Mouse (Mus musculus) bone marrow macrophage, adult 2 months (primary cell): ENCODE data around the gene Rfx7. TPM values are rescaled to one million over a fixed set of nuclear protein-coding genes. Genes with fewer than 3 reads are reported as not detected.

Source experiments
- H3K27ac ChIP-seq: 2 replicates; pipeline ENCODE4 v1.5.1; 2012; ENCODE audit warnings: low read depth, low read length; ENCODE audit not compliant: insufficient read depth
- H3K4me1 ChIP-seq: 2 replicates; pipeline ENCODE4 v1.6.1; 2012; ENCODE audit warnings: low read length; ENCODE audit not compliant: control insufficient read depth, insufficient read depth
- H3K4me3 ChIP-seq: 2 replicates; pipeline ENCODE4 v1.5.1; 2012; ENCODE audit warnings: mild to moderate bottlenecking, low read length, moderate library complexity; ENCODE audit not compliant: insufficient read depth
- CTCF ChIP-seq: IDR thresholded peaks from 2 replicates; pipeline ENCODE4 v1.5.1; 2012; ENCODE audit warnings: low read depth, mild to moderate bottlenecking, low read length, moderate library complexity
- POLR2A ChIP-seq: IDR thresholded peaks from 2 replicates; pipeline ENCODE4 v1.6.1; 2012; ENCODE audit warnings: mild to moderate bottlenecking, low read depth, low read length, borderline replicate concordance
- polyA plus RNA-seq: library from polyadenylated mRNA; stranded (reverse); fragments of >200 nt; gene quantifications from 2 replicates; pipeline ENCODE4 v1.2.4, GENCODE M21; 2012; ENCODE audit not compliant: missing spikeins, insufficient read depth, insufficient read length

The Rfx7 gene
- polyA plus RNA-seq, 1 experiment, result 17.9 TPM

- no peak for TF ChIP-seq POLR2A
- no peak for TF ChIP-seq CTCF
- no peak overlapping the region for H3K4me3 ChIP-seq
- no peak overlapping the region for H3K27ac ChIP-seq
- no peaks in the 10 kb centered on the region for H3K4me1 ChIP-seq
Measured at GRCm38 (mm10) chr9:72609771-72610170, 77.7 kb downstream of the Rfx7 start.

- Histone ChIP-seq H3K27ac (no peak overlapping the region), H3K4me3 (no peak overlapping the region), H3K4me1 (no peaks in the 10 kb centered on the region)
- no peak for TF ChIP-seq POLR2A
- TF ChIP-seq CTCF, result no peak
Measured at GRCm38 (mm10) chr9:72613884-72614283, 81.8 kb downstream of the Rfx7 start.

- H3K4me3 ChIP-seq, result no peak overlapping the region
- H3K4me1 ChIP-seq, result no peaks in the 10 kb centered on the region
- no peak for TF ChIP-seq CTCF
- no peak for TF ChIP-seq POLR2A
- no peak overlapping the region for H3K27ac ChIP-seq
Measured at GRCm38 (mm10) chr9:72614786-72615480, 82.9 kb downstream of the Rfx7 start.

- no peaks in the 10 kb centered on the region for H3K4me1 ChIP-seq
- no peak overlapping the region for H3K27ac ChIP-seq
- no peak overlapping the region for H3K4me3 ChIP-seq
- no peak for TF ChIP-seq POLR2A
- TF ChIP-seq CTCF, result no peak
Measured at GRCm38 (mm10) chr9:72618037-72618436, 86.0 kb downstream of the Rfx7 start.

GRCm38 (mm10) chr9:72623605-72624004, 91.6 kb downstream of the Rfx7 start:
- Histone ChIP-seq H3K4me1 (peaks cover 7% of the 10 kb centered on the region), H3K27ac (no peak overlapping the region), H3K4me3 (no peak overlapping the region)
- TF ChIP-seq CTCF, result no peak
- TF ChIP-seq POLR2A, result no peak

- Histone ChIP-seq H3K27ac (no peak overlapping the region), H3K4me3 (no peak overlapping the region), H3K4me1 (peaks cover 9% of the 10 kb centered on the region)
- no peak for TF ChIP-seq POLR2A
- TF ChIP-seq CTCF, result no peak
Measured at GRCm38 (mm10) chr9:72627598-72627997, 95.6 kb downstream of the Rfx7 start.

GRCm38 (mm10) chr9:72628591-72628990, 96.6 kb downstream of the Rfx7 start:
- H3K4me1 ChIP-seq, result peaks cover 9% of the 10 kb centered on the region
- H3K4me3 ChIP-seq, result no peak overlapping the region
- TF ChIP-seq CTCF (no peak), POLR2A (no peak)
- no peak overlapping the region for H3K27ac ChIP-seq

- TF ChIP-seq CTCF (no peak), POLR2A (no peak)
- H3K4me3 ChIP-seq, result no peak overlapping the region
Measured at GRCm38 (mm10) chr9:72632198-72632597, 100.2 kb downstream of the Rfx7 start.

GRCm38 (mm10) chr9:72635134-72635533, 103.1 kb downstream of the Rfx7 start:
- Histone ChIP-seq H3K27ac (no peak overlapping the region), H3K4me3 (no peak overlapping the region), H3K4me1 (peaks cover 9% of the 10 kb centered on the region)
- TF ChIP-seq POLR2A, result no peak
- TF ChIP-seq CTCF, result no peak

More at GRCm38 (mm10) chr9:72632198-72632597, 100.2 kb downstream of the Rfx7 start:
- Histone ChIP-seq H3K27ac (no peak overlapping the region), H3K4me1 (peaks cover 9% of the 10 kb centered on the region)

GRCm38 (mm10) chr9:72636547-72636946, 104.5 kb downstream of the Rfx7 start:
- Histone ChIP-seq H3K27ac (no peak overlapping the region), H3K4me1 (peaks cover 20% of the 10 kb centered on the region)
- TF ChIP-seq POLR2A, result no peak
- no peak for TF ChIP-seq CTCF

More at GRCm38 (mm10) chr9:72636547-72636946, 104.5 kb downstream of the Rfx7 start:
- no peak overlapping the region for H3K4me3 ChIP-seq
